Mouse (Mus musculus) cerebellum, postnatal 10 days (tissue): ENCODE measurements around the gene Map6.
A peak's percentile ranks its signal among the peaks of the same experiment; 100 is the strongest.
"Not testable (repeated sequence)": the region's sequence is repeated elsewhere in the genome, so short reads cannot be mapped to it uniquely, and the experiment has no call there.

Experiments used
- DNase-seq, 2 experiments: peaks; one replicate each; pipeline ENCODE4 v3.0.0; 2021; ENCODE audit warnings: mixed read lengths in 2 of 2

The Map6 gene

GRCm38 (mm10) chr7:99356244-99356930 lies 89.1 kb downstream of the Map6 start:
- peak; percentile 46 to 55 for DNase-seq

- peak; percentile 44 to 56 for DNase-seq
Observed at GRCm38 (mm10) chr7:99357201-99357600, 90.0 kb downstream of the Map6 start.

DNA sequence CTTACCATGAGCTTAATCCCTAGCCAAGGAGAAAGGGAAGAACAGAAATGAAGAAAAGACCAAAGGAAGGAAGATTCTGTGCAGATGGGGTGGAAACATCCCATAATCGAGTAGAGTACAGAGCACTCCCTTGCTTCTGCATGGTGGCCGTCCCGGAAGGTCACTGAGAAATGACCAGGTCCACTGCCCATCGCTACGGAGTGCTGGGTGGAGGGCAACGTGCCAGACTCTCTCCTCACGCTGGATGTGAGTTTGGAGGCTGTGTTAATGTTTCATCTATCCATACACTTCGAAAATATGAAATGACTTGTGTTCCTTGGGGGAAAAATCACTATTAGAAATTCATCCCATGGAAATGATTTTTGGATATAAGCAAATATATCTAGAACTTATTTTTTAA lies 91.1 kb downstream of the Map6 start:
- peak in 1 of 2 experiments; percentile 35 for DNase-seq

DNA sequence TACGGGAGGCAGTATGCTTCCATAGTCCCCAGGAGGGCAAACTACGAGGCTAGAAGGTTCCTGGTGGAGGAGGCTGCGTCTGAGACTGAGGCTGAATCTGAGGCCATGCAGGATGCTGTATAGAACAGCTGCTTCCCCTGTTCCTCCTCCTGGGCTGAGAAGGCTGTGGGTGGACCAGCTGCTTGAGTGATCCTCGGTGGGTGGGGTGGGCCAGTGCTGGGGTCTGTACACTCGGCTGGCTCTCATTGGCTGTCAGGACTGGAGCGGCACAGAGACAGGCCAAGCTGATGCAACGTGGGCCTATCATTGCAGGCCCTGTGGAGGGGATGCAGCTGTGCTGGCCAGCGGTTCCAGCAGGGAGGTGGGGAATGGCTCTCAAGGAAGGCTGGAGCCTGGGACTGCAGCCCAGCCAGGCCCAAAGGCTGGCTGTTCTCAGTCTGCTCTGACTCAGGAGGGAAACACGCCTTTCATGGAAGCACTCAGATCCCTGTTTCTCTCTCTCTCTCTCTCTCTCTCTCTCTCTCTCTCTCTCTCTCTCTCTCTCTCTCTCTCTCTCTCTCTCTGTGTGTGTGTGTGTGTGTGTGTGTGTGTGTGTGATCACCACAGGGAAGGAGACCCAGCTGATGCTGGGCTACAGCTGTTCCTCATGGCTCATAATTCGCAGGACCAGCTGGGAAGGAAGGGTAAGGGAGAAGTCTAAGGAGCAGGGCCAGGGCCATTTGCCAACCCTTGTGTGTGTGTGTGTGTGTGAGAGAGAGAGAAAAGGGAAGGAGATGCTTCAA lies 93.0 kb downstream of the Map6 start:
- DNase-seq, result peak; percentile 88 to 90

DNA sequence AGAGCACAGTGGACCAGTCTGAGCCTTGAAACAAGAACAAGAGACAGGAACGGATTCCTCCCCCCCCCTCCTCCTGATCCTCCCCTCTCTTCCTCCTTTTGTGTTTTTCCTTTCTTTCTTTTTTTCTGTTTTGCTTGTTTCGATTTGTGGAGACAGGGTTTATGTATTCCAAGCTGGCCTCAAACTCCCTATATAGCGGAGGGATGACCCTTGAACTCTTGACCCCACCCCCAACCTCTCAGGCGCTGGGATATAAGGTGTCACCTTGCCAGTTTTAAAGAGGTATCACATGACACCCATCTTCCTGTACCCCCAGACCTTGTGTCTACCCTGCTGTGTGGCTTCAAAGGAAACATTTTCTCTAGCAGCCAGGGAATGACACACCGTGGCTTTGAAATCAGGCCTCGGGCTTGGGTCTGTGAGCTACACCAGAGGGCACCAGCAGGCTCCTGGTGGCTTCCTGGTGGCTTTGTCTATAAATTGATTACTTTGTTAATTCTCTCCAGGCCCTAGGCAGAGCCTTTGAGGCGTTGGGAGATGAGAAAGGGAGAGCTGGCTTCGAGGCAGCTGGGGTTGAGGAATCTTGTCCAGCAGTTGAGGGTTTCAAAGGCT lies 93.7 kb downstream of the Map6 start:
- peak in 1 of 2 experiments; percentile 39 for DNase-seq

DNA sequence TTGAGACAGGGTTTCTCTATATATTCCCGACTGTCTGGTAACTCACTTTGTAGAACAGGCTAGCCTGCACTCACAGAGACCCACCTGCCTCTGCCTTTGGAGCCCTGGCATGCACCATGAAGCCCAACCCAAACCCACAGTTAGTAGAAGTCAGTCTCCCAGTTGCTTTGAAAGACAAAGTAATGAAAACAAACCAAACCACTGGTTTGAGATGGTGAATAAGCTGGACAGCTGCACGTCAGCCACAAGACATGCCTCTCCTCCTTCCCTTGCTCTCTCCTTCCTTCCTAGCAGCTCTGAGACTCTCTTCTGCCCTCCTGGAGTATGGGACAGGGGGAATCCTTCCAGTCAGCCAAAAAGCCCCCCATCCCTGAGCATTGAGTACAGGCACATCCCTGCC lies 94.9 kb downstream of the Map6 start:
- DNase-seq, result no peak

DNA sequence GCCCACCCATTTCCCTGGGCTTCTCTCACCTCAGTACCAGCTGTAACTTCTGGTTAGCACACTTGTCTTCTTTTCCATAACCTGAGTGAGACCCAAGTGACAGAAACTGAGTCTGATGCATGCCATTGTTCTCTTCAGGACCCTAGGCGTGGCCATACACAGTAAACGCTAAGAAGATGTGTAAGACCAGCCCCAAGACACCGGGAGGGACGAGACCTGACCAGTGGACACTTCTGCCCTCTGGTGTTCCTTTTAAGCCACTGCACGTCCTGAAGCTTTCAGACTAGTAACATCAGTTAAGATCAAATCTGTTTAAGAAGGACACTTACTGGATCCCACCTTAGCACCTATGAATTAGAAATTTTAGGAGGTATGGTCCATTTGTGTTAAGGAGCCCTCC lies 97.8 kb downstream of the Map6 start:
- peak; percentile 88 to 90 for DNase-seq

DNA sequence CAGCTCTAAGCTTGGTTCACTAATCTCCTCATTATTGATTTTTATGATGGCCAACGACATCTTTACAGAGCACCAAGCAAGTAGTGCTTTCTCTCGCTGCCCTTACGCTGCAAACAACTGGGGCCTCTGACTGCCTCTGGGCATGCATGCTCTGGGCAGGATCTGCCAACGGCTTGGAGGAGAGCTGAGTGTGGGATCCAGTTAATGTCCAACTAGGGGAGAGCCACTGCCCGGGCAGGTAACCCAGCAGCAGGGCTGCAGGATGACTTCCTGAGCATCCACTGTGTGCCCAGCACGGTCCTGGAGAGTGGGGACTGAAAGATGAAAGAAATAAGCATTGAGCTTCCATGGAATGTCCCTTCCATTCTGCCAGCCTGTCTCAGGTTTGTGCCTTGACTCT lies 99.5 kb downstream of the Map6 start:
- DNase-seq, result no peak

DNA sequence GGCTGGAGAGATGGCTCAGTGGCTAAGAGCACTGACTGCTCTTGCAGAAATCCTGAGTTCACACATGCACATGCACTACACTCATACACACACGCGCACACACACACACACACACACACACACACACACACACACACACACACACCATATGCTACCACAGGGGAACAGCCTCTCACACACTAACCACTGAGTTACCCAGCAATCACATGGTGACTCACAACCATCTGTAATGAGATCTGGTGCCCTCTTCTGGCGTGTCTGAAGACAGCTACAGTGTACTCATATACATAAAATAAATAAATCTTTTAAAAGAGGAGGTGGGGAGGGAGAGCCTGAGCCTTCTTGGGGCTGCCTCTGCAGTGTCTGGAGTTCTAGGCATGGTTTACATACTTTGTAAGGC lies 107.1 kb downstream of the Map6 start:
- not testable (repeated sequence) for DNase-seq

GRCm38 (mm10) chr7:99375455-99375854 lies 108.2 kb downstream of the Map6 start:
- peak; percentile 89 to 93 for DNase-seq

DNA sequence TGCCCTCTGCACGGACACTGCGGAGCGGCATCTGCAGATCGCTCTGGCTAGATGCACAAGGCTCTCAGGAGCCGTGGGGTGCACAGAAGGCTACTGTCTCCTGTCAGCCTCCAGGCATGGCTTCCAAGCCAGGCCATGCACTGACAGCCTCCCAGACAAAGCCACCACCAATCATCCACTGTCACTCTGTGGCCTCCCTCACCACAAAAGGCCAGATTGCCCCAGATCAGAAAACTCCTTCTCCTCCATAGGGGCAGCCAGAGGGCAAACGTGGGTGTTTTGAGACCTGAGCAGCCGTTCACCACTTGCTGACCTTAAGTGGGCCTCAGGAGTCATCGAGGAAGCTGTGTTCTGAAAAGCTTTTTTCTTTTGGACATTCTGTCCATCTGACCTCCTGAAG lies 111.6 kb downstream of the Map6 start:
- DNase-seq, result no peak

GRCm38 (mm10) chr7:99380491-99381213 lies 113.4 kb downstream of the Map6 start:
- DNase-seq, result peak; percentile 83

GRCm38 (mm10) chr7:99381214-99382087 lies 114.2 kb downstream of the Map6 start, which contains the start of gene Gdpd5:
Gdpd5 (plus strand) TSS chr7:99381414.
- DNase-seq, result peak; percentile 100

- DNase-seq, result peak in 1 of 2 experiments; percentile 56
Observed at GRCm38 (mm10) chr7:99382088-99383000, 115.1 kb downstream of the Map6 start.

DNA sequence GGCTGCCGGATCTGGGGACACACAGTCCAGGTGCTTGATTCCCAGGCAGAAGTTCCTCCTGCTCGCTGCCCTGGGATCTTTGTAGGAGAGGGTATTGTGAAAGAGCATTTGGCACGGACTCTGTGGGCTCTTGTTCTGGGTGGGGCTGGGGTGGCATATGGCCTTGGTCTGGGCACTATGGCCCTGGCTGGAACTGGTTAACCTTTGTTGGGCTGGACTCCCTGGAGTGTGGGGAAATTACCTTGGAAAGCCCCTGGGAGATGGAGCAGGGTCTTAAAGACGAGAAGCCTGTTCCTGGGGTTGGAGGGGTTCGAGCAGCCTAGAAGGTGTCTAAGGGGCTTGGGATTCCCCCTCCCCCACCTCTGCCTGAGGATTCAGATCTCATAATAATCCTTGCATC lies 116.0 kb downstream of the Map6 start:
- DNase-seq, result peak in 1 of 2 experiments; percentile 43

- DNase-seq, result no peak
Observed at GRCm38 (mm10) chr7:99384101-99384611, 116.9 kb downstream of the Map6 start.

- peak; percentile 81 to 84 for DNase-seq
Observed at GRCm38 (mm10) chr7:99386030-99386429, 118.8 kb downstream of the Map6 start.
